Mouse (Mus musculus): ENCODE data around the gene Map2k5. TPM values are rescaled to one million over a fixed set of nuclear protein-coding genes. Genes with fewer than 3 reads are reported as not detected.

The Map2k5 gene
- polyA plus RNA-seq (2017; shearing (Covaris generic)): 30.8 TPM

GRCm38 (mm10) chr9:63377270-63378142 lies at the start of gene Map2k5:
Gene Map2k5 (minus strand): TSS chr9:63377902.

DNA sequence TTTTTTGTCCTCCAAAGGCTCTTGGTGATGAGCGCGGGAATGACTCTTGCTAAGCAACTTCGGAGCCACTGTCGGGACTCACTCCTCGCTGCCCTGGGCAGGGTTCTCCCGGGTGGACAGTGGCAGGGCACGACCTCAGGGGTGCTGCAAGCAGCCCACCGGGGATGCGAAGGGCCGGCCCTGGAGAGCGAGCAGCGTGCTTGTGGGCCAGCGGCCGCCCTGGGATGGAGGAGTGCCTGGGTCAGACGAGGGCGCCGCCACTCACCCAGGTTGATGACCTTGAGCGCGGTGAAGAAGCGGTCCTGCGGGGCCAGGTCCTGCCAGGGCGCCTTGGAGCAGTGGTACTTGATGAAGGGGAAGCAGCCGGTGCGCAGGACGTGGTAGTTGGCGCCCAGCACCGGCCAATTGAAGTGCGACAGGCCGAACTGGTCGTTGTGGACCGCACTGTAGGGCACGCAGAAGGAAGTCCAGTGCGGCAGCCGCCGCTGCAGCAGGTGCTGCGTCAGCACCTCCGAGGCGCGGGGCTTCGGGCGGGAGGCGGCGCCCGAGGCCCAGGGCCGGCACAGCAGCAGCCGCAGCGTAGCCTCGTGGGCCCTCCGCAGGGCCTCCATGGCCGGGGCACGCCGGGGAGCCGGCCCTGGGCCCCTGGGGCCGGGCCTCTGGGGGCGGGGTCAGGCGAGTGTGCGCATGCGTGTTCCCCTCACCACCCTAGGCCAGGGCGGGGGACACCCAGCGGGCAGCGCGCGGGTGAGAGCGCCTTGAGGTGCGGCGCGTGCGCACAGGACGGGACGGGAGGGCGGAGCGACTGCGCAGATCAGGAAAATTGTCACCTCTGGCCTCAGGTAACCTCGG lies 21.1 kb upstream of the Map2k5 start, which contains the start of gene 2300009A05Rik:
2300009A05Rik (minus strand) TSS at position 636 of the 852 bp plus-strand sequence.

GRCm38 (mm10) chr9:63148410-63149371 lies 229.0 kb downstream of the Map2k5 start, which contains the start of gene Skor1:
Gene Skor1 (minus strand): TSS chr9:63148961.

Other genes with a start within 250 kb of the Map2k5 start
- gene Skor1, start 228.9 kb downstream of the Map2k5 start, polyA plus RNA-seq (2017; shearing (Covaris generic)): not detected
- 37.5 TPM for gene 2300009A05Rik, start 21.3 kb upstream of the Map2k5 start, polyA plus RNA-seq (2017; shearing (Covaris generic))
- gene Iqch, start 224.6 kb upstream of the Map2k5 start, polyA plus RNA-seq (2017; shearing (Covaris generic)): not detected
- gene Aagab, start 224.8 kb upstream of the Map2k5 start, polyA plus RNA-seq (2017; shearing (Covaris generic)): 32.1 TPM

All from effector memory CD4-positive, alpha-beta T cell, adult 5 months (primary cell).